Mouse (Mus musculus): Measurements from ENCODE around the gene Mmp19.
"Not testable (repeated sequence)": the region's sequence is repeated elsewhere in the genome, so short reads cannot be mapped to it uniquely, and the experiment has no call there.

Gene Mmp19

GRCm38 (mm10) chr10:128801981-128802495 is 11.3 kb downstream of the Mmp19 start:
- DNase-seq (ENCODE audit: low spot score in 2 of 2) = no peak

DNA sequence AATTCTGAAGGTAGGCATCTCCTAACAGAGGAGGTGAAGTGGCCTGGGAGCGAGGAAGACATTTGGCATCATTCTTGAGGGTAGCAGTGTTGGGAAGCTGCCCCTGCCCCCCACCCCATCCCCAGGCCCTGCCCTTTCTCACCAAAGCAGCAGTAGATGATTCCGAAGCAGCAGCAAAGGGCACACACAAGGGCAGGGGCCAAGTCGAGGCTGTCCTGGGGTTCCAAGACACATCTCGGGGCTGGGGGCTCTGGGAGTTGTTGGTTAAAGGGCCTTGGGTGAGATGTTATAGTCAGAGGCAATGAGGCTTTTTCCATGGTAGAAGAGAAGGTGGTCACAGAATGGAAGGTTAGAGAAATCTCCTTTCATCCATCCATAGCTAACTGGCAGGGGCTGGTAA is 12.2 kb downstream of the Mmp19 start:
- DNase-seq (ENCODE audit: low spot score in 2 of 2) = no peak

DNA sequence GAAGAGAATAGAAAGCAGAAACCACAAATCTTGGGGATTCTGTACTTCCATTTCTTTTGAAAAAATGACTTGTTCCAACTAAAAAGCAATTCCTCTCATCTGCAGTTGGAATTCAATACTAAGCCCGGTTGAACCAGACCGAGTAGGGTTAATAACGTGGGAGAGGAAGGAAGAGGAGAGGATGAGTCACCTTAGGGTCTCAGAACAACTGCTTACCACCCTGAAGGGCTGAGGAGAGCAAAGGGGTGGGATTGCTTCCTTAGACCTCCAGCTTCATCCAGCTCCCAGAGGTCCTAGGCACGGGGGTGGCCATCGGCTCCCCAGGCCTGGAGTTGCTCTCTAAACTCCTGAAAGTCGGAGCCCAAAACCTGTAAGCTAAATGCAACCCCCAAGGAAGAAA is 12.7 kb downstream of the Mmp19 start:
- DNase-seq (ENCODE audit: low spot score in 2 of 2) = no peak

- DNase-seq (ENCODE audit: low spot score in 2 of 2) = no peak
These were observed 13.1 kb downstream of the Mmp19 start, which contains the start of gene Dnajc14 for GRCm38 (mm10) chr10:128803771-128804270. TSS of gene Dnajc14 (plus strand) at chr10:128804062.

DNA sequence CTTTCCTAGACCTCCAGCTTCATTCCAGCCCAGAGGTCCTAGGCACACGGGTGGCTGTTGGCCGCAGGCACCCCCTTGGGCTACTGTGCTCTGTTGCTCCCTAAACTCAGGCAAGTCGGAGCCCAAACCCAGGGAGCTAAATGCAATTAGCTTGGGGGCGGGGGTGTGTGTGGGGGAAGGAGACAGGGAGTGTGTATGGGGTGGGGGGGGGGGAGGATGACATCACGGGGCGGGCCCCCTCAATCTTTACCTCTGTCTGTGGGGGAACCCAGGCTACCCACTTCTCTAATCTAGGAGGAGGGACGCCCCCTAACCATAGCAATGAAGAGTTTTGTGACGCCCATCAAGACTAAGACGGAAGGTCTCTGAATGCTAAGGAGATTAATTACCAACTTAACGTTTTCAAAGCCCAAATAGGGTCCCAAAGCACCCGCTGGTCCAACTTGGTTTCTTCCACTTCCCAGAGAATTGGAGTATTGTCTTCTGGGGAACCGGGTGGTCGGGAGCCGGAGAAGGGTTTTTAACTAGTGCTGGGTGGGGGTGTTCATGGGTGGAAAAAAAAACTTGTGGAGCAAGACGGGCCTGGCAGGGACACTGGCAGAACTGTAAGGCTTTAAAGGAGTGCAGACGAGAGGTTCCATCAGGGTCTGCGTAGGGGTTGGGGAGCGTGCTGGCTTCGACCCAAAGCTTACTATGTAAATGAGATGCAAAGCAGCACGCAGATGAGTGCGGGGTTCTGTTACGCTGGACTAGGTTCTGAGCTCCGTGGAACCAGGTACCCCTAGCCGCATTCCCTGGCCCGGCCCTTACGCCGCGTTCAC is 13.8 kb downstream of the Mmp19 start, which contains the start of gene Tmem198b:
Gene Tmem198b (minus strand): TSS at position 100 of the 821 bp plus-strand sequence.
- DNase-seq (ENCODE audit: low spot score in 2 of 2) = peak; percentile 72 to 79

GRCm38 (mm10) chr10:128805092-128806000 is 14.6 kb downstream of the Mmp19 start:
- peak; percentile 95 to 96 for DNase-seq (ENCODE audit: low spot score in 2 of 2)

GRCm38 (mm10) chr10:128806086-128806485 is 15.4 kb downstream of the Mmp19 start:
- DNase-seq (ENCODE audit: low spot score in 2 of 2) = no peak

- no peak for DNase-seq (ENCODE audit: low spot score in 2 of 2)
These were observed 16.3 kb downstream of the Mmp19 start for GRCm38 (mm10) chr10:128807018-128807417.

DNA sequence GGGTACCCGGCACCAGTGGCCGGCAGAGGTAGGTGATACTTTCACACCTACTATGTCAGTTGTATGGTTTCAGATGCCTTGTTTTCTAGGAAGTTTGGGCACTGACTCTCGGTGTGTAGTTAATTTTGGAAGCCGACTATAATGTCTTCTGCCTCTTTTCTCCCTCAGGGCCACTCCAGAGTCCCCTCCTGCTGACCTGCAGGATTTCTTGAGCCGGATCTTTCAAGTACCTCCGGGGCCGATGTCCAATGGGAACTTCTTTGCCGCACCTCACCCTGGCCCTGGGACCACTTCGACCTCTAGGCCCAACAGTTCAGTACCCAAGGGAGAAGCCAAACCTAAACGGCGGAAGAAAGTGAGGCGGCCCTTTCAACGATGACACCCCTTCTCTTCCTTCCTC is 26.3 kb downstream of the Mmp19 start, which contains the start of gene Sarnp:
Gene Sarnp (plus strand): TSS at position 301 of the 400 bp plus-strand sequence.
- no peak for DNase-seq (ENCODE audit: low spot score in 2 of 2)

DNA sequence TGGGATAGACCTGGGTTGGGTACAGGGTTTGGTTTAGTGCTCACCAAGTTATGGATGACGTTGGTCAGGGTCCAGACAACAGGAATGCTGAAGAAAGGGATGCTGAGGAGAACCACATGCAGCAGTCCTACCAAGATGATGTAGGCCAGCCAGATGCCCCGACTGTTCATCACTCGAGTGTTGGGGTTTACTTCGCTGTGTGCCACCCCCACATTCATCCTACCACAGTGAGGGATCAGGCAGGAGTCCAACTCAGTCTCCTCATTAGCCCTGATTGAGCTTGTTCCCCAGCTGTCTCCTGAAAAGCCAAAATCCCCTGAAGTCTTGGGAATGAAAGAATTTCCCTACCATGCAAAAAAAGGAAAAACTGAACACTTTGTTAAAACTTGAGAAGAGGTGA is 29.5 kb downstream of the Mmp19 start:
- no peak for DNase-seq (ENCODE audit: low spot score in 2 of 2)

- peak; percentile 98 to 99 for DNase-seq (ENCODE audit: low spot score in 2 of 2)
These were observed 30.8 kb downstream of the Mmp19 start, which contains the start of gene Ormdl2 for GRCm38 (mm10) chr10:128821358-128822056. TSS of gene Ormdl2 (minus strand) at chr10:128821645.

DNA sequence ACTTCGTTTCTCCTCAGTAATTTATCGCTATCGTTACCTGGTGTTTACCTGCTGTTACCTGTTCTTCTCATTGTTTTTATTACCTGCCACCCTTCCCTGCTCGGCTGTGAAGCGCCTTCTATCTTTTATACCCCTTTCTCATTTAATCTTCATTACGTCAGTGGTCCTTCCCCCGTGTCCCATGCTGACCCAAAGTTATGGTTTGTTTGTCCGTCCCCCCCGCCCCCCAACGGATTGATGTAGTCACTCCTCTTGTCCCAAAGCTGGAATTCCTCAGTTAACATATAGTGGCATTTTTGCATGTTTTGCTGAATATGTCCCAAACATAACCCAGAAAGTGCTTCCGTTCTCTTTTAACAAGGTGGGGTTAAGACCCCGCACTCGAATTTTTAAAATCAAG is 31.4 kb downstream of the Mmp19 start:
- no peak for DNase-seq (ENCODE audit: low spot score in 2 of 2)

- DNase-seq (ENCODE audit: low spot score in 2 of 2) = not testable (repeated sequence)
These were observed 32.4 kb downstream of the Mmp19 start for GRCm38 (mm10) chr10:128823087-128823486.

GRCm38 (mm10) chr10:128823821-128824220 is 33.1 kb downstream of the Mmp19 start:
- no peak for DNase-seq (ENCODE audit: low spot score in 2 of 2)

DNA sequence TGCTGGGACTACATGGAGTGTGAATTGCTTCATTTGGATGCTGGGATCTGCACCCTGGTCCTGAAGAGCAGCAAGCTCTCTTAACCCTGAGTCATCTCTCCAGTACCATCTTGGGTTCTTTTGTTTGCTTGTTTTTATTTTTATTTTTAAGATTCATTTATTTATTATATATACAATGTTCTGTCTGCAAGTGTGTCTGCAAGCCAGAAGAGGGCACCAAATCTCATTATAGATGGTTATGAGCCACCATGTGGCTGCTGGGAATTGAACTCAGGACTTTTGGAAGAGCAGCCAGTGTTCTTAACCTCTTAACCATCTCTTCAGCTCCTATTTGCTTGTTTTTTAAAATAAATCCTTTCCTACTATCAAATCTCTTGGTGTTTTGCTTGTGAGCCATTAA is 46.7 kb downstream of the Mmp19 start:
- no peak for DNase-seq (ENCODE audit: low spot score in 2 of 2)

GRCm38 (mm10) chr10:128839434-128839833 is 48.7 kb downstream of the Mmp19 start:
- DNase-seq (ENCODE audit: low spot score in 2 of 2) = no peak

GRCm38 (mm10) chr10:128840612-128841011 is 49.9 kb downstream of the Mmp19 start:
- no peak for DNase-seq (ENCODE audit: low spot score in 2 of 2)

DNA sequence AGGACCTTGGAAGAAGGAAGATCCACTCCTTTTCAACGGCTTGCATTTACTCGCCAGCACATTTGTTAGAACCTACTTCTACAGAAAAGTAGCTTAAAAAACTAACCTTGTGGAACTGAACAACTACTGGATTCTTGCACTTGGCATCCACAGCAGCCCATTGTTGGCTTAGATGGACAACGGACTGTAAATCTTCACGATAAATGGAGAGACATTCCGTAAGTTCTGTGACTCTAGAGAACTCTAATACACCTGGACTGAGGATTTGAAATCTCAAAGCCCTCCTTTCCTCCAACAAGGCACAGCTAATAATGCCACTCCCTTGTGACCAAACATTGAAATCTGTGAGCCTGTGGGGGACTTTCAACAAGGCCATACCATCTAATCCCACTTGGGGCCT is 52.5 kb downstream of the Mmp19 start:
- no peak for DNase-seq (ENCODE audit: low spot score in 2 of 2)

DNA sequence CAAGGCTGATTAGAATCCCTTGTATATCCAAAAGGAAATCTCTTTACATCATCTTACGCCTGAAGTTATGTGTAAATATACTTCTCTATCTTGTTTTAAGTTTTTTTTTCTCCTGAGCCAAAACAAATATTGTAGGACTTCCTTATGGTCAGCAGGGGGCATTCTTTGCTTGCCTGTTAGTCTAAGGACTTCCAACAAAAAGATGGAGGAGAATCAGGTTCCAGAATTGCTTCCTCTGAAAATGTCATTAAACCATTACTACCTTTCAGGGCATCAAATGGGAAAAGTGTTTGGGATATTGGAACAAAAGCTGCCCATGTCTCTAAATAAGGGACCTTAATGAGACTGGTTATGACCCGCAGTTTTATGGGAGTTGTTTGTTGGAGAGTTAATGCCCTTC is 54.8 kb downstream of the Mmp19 start:
- DNase-seq (ENCODE audit: low spot score in 2 of 2) = peak in 1 of 2 experiments; percentile 17

DNA sequence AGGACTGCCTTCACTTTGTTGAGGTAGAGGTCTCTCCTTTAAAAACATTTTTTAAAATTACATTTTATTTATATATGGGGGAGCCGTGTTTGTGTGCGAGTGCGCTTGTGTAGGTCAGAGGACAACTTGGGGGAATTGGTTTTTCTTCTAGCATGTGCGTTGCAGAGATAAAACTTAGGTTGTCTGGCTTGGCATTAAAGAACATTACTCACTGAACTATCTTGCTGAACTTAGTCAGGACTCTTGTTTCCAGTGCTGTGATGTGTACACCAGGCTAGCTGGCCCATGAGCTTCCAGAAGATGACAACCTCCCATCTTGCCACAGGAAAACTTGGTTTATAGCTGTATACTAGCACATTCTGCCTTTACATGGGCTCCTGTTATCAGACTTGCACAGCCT is 56.0 kb downstream of the Mmp19 start:
- DNase-seq (ENCODE audit: low spot score in 2 of 2) = no peak

- DNase-seq (ENCODE audit: low spot score in 2 of 2) = no peak
These were observed 57.7 kb downstream of the Mmp19 start for GRCm38 (mm10) chr10:128848426-128848825.

All from spleen, postnatal 36 days (tissue).